Mouse (Mus musculus) ES-Bruce4 (cell line): ENCODE results near the gene BC024978.

ENCODE experiments used
- CTCF ChIP-seq: IDR thresholded peaks from one replicate; pipeline ENCODE4 v1.8.1; 2011; ENCODE audit warnings: low read depth, low read length
- EP300 ChIP-seq: IDR thresholded peaks from 2 replicates; pipeline ENCODE4 v1.6.1; 2011; ENCODE audit warnings: low read depth, low read length; ENCODE audit not compliant: insufficient read depth
- POLR2A ChIP-seq: IDR thresholded peaks from one replicate; pipeline ENCODE4 v1.8.1; 2011; ENCODE audit warnings: low read length; ENCODE audit not compliant: insufficient read depth

GRCm38 (mm10) chr7:27255721-27256120 is 60.1 kb downstream of the BC024978 start:
- peak; percentile 58 for TF ChIP-seq CTCF
- no peak for TF ChIP-seq POLR2A
- no peak for TF ChIP-seq EP300
